Mouse (Mus musculus) 3134 (cell line): ENCODE data around the gene Nfx1.

Source experiments
- DNase-seq: peaks from one replicate; pipeline ENCODE4 v3.0.0-alpha.2; 2011; ENCODE audit warnings: low spot score; ENCODE audit not compliant: insufficient read length; ENCODE audit errors: extremely low read depth

The Nfx1 gene

GRCm38 (mm10) chr4:40974011-40974410 lies 3.3 kb downstream of the Nfx1 start:
- DNase-seq, result no peak

GRCm38 (mm10) chr4:40975678-40976077 lies 5.0 kb downstream of the Nfx1 start:
- no peak for DNase-seq

- no peak for DNase-seq
These were observed 5.9 kb downstream of the Nfx1 start for GRCm38 (mm10) chr4:40976651-40977050.

GRCm38 (mm10) chr4:40979430-40979829 lies 8.7 kb downstream of the Nfx1 start:
- no peak for DNase-seq

- DNase-seq, result no peak
These were observed 11.8 kb downstream of the Nfx1 start for GRCm38 (mm10) chr4:40982486-40982885.

GRCm38 (mm10) chr4:40983686-40984085 lies 13.0 kb downstream of the Nfx1 start:
- no peak for DNase-seq

GRCm38 (mm10) chr4:40989633-40990032 lies 18.9 kb downstream of the Nfx1 start:
- no peak for DNase-seq

GRCm38 (mm10) chr4:40996302-40996701 lies 25.6 kb downstream of the Nfx1 start:
- no peak for DNase-seq

- no peak for DNase-seq
These were observed 27.2 kb downstream of the Nfx1 start for GRCm38 (mm10) chr4:40997916-40998315.

- no peak for DNase-seq
These were observed 29.6 kb downstream of the Nfx1 start for GRCm38 (mm10) chr4:41000271-41000670.

- no peak for DNase-seq
These were observed 30.3 kb downstream of the Nfx1 start for GRCm38 (mm10) chr4:41000842-41001639.

GRCm38 (mm10) chr4:41013351-41013750 lies 42.6 kb downstream of the Nfx1 start:
- DNase-seq, result no peak

- DNase-seq, result no peak
These were observed 45.1 kb downstream of the Nfx1 start for GRCm38 (mm10) chr4:41015798-41016197.

- no peak for DNase-seq
These were observed 50.4 kb downstream of the Nfx1 start for GRCm38 (mm10) chr4:41021094-41021493.

- DNase-seq, result no peak
These were observed 55.5 kb downstream of the Nfx1 start for GRCm38 (mm10) chr4:41026086-41026787.

GRCm38 (mm10) chr4:41027872-41028271 lies 57.2 kb downstream of the Nfx1 start:
- DNase-seq, result no peak

GRCm38 (mm10) chr4:41028272-41028671 lies 57.6 kb downstream of the Nfx1 start:
- no peak for DNase-seq

- DNase-seq, result no peak
These were observed 58.7 kb downstream of the Nfx1 start for GRCm38 (mm10) chr4:41029372-41029771.

- DNase-seq, result no peak
These were observed 60.5 kb downstream of the Nfx1 start for GRCm38 (mm10) chr4:41031242-41031641.

- no peak for DNase-seq
These were observed 67.2 kb downstream of the Nfx1 start for GRCm38 (mm10) chr4:41037942-41038341.

GRCm38 (mm10) chr4:41040983-41041382 lies 70.3 kb downstream of the Nfx1 start:
- DNase-seq, result no peak

GRCm38 (mm10) chr4:41042880-41043279 lies 72.2 kb downstream of the Nfx1 start:
- no peak for DNase-seq
